Mouse (Mus musculus) CH12.LX (cell line): ENCODE measurements around the gene Sbf2. TPM values are rescaled to one million over a fixed set of nuclear protein-coding genes. Genes with fewer than 3 reads are reported as not detected.
"Not testable (repeated sequence)": the region's sequence is repeated elsewhere in the genome, so short reads cannot be mapped to it uniquely, and the experiment has no call there.

ENCODE experiments used
- DNase-seq: peaks from one replicate; pipeline ENCODE4 v3.0.0-alpha.2; 2013; ENCODE audit errors: extremely low read depth
- H3K27ac ChIP-seq: 2 replicates; pipeline ENCODE4 v1.5.1; 2012; ENCODE audit warnings: low read depth, mild to moderate bottlenecking, control low read depth, moderate library complexity; ENCODE audit not compliant: insufficient read depth
- H3K27me3 ChIP-seq: replicated peaks from 2 replicates; pipeline ENCODE3; 2012; ENCODE audit warnings: inconsistent platforms
- H3K36me3 ChIP-seq, 2 experiments: replicated peaks in 1 of 2; 2 replicates each; pipeline versions ENCODE3 to v1.6.1; 2012; ENCODE audit warnings: inconsistent platforms in 1 of 2, low read length in 1 of 2, mild to moderate bottlenecking in 1 of 2, mixed read lengths in 1 of 2, moderate library complexity in 1 of 2; ENCODE audit not compliant: control insufficient read depth in 1 of 2, insufficient read depth in 1 of 2
- H3K4me1 ChIP-seq, 2 experiments: 2 replicates each; pipeline ENCODE4 v1.6.1; 2012; ENCODE audit warnings: inconsistent platforms in 1 of 2, moderate library complexity in 1 of 2; ENCODE audit not compliant: insufficient read depth in 2 of 2, control insufficient read depth in 1 of 2
- H3K4me2 ChIP-seq: 2 replicates; pipeline ENCODE4 v1.6.1; 2012; ENCODE audit warnings: low read depth, mild to moderate bottlenecking, control low read depth; ENCODE audit not compliant: poor library complexity, insufficient read depth, severe bottlenecking
- H3K4me3 ChIP-seq, 3 experiments: fragments of 150-350 bp in 1 of 3; sonication (generic) in 1 of 3; replicated peaks in 1 of 3; 2 replicates each; pipeline versions ENCODE3 to v1.5.1; 2011 to 2012; ENCODE audit warnings: low read depth in 2 of 3, low read length in 2 of 3, mild to moderate bottlenecking in 2 of 3, moderate library complexity in 2 of 3, control low read depth in 1 of 3, improper control_type of control experiment in 1 of 3, inconsistent platforms in 1 of 3, mixed read lengths in 1 of 3; ENCODE audit not compliant: poor library complexity in 1 of 3
- H3K79me2 ChIP-seq: replicated peaks from 2 replicates; pipeline ENCODE4 v1.6.1; 2012; ENCODE audit warnings: mild to moderate bottlenecking, moderate library complexity; ENCODE audit not compliant: control insufficient read depth, poor library complexity, insufficient read depth, severe bottlenecking; ENCODE audit errors: extremely low read depth
- H3K9ac ChIP-seq: 2 replicates; pipeline ENCODE4 v1.6.1; 2012; ENCODE audit warnings: low read depth, mild to moderate bottlenecking, control low read depth, moderate library complexity; ENCODE audit not compliant: insufficient read depth
- H3K9me3 ChIP-seq: replicated peaks from 2 replicates; pipeline ENCODE3; 2012; ENCODE audit warnings: low read length, inconsistent platforms, mixed read lengths
- CHD2 ChIP-seq: IDR thresholded peaks from 2 replicates; pipeline ENCODE4 v1.6.1; 2011; ENCODE audit warnings: low read length, improper control_type of control experiment
- ETS1 ChIP-seq: conservative IDR thresholded peaks from 2 replicates; pipeline ENCODE4 v1.6.1; 2012; ENCODE audit warnings: low read depth, mild to moderate bottlenecking, inconsistent platforms, low read length, improper control_type of control experiment, moderate library complexity
- JUND ChIP-seq: conservative IDR thresholded peaks from 2 replicates; pipeline ENCODE4 v1.6.1; 2011; ENCODE audit warnings: low read depth, low read length, improper control_type of control experiment
- MAX ChIP-seq: IDR thresholded peaks from 2 replicates; pipeline ENCODE4 v1.6.1; 2011; ENCODE audit warnings: low read length, improper control_type of control experiment
- MXI1 ChIP-seq: IDR thresholded peaks from 2 replicates; pipeline ENCODE4 v1.6.1; 2011; ENCODE audit warnings: mild to moderate bottlenecking, low read depth, low read length, improper control_type of control experiment
- POLR2A ChIP-seq: IDR thresholded peaks from 2 replicates; pipeline ENCODE4 v1.6.1; 2011; ENCODE audit warnings: low read depth, mild to moderate bottlenecking, improper control_type of control experiment, low read length
- SMC3 ChIP-seq: IDR thresholded peaks from 2 replicates; pipeline ENCODE4 v1.6.1; 2011; ENCODE audit warnings: low read depth, low read length, improper control_type of control experiment
- TBP ChIP-seq: conservative IDR thresholded peaks from 2 replicates; pipeline ENCODE4 v1.6.1; 2011; ENCODE audit warnings: low read depth, low read length, improper control_type of control experiment
- TCF12 ChIP-seq: IDR thresholded peaks from 2 replicates; pipeline ENCODE4 v1.6.1; 2014; ENCODE audit warnings: low read depth, mild to moderate bottlenecking, inconsistent platforms, low read length, improper control_type of control experiment
- UBTF ChIP-seq: IDR thresholded peaks from 2 replicates; pipeline ENCODE4 v1.6.1; 2012; ENCODE audit warnings: low read depth, mild to moderate bottlenecking, inconsistent platforms, low read length, improper control_type of control experiment, moderate library complexity
- ZC3H11A ChIP-seq: IDR thresholded peaks from 2 replicates; pipeline ENCODE4 v1.6.1; 2012; ENCODE audit warnings: low read depth, mild to moderate bottlenecking, inconsistent platforms, low read length, improper control_type of control experiment
- dilution Hi-C: fragments of 300-500 bp; cut with MboI; formaldehyde crosslinking; loops from 2 replicates; pipeline ENCODE4 v1.14.3; 2020; ENCODE audit warnings: low sequenced_read_pairs; ENCODE audit not compliant: extremely low pct_unique_long_range_greater_than_20kb, extremely low pct_ligation_motif_present
- in situ Hi-C: fragments of 300-500 bp; cut with MboI; formaldehyde crosslinking; loops from 3 replicates; pipeline ENCODE4 v1.14.3; 2019; ENCODE audit warnings: low sequenced_read_pairs, low pct_ligation_motif_present, low pct_unique_long_range_greater_than_20kb, mixed read lengths
- polyA plus RNA-seq: library from polyadenylated mRNA; unstranded; fragments of >175 nt; gene quantifications from 2 replicates; pipeline ENCODE4 v1.2.1, GENCODE M21; 2012; ENCODE audit warnings: low read depth; ENCODE audit not compliant: insufficient read length
- total RNA-seq, 2 experiments: library from RNA; depleted of rRNA; stranded (reverse); fragments of 300-350 nt in 1 of 2; fragments of >200 nt in 1 of 2; gene quantifications; 2 replicates each; pipeline ENCODE4 v1.2.3; 2012 to 2014

Gene Sbf2
- total and polyA plus RNA-seq, 3 experiments = 9.5 to 21.5 (median 11.4) TPM

GRCm38 (mm10) chr7:110530295-110530694 lies 84.4 kb downstream of the Sbf2 start:
- 0 out of 2 replicates have a peak, but pooled peaks have one; percentile 24 for TF ChIP-seq TBP
- DNase-seq, H3K4me3 ChIP-seq, H3K27ac ChIP-seq, H3K27me3 ChIP-seq, H3K79me2 ChIP-seq, H3K9ac ChIP-seq, H3K36me3 ChIP-seq, H3K4me2 ChIP-seq, H3K4me1 ChIP-seq, dilution Hi-C loops, H3K9me3 ChIP-seq, in situ Hi-C loops: not testable (repeated sequence)

GRCm38 (mm10) chr7:110525090-110525775 lies 89.5 kb downstream of the Sbf2 start:
- DNase-seq = no peak
- Histone ChIP-seq H3K27me3 (no peaks in the 10 kb centered on the region), H3K9ac (no peak overlapping the region), H3K27ac (no peak overlapping the region), H3K36me3 (no peaks in the 10 kb centered on the region), H3K4me1 (peaks cover 0 to 4% of the 10 kb centered on the region in 2 experiments; a peak in 1 of 4 replicates), H3K79me2 (no peaks in the 10 kb centered on the region), H3K4me3 (no peak overlapping the region), H3K4me2 (no peak overlapping the region), H3K9me3 (no peaks in the 10 kb centered on the region)
- dilution Hi-C loops = no loop called here
- in situ Hi-C loops = no loop called here
- TF ChIP-seq POLR2A (no peak), MXI1 (no peak), TCF12 (no peak), TBP (no peak), UBTF (no peak), JUND (no peak), ETS1 (no peak), MAX (no peak), SMC3 (no peak), ZC3H11A (no peak), CHD2 (no peak)
